Mouse (Mus musculus) cerebellum, adult (tissue): ENCODE data around the gene Olfr1255.

Source experiments
- ATAC-seq: cut with Nextera tagmentation; 2 replicates; pipeline ENCODE4 v1.9.2; 2017; ENCODE audit warnings: mild to moderate bottlenecking, moderate library complexity, mixed read lengths; ENCODE audit not compliant: insufficient number of reproducible peaks, low FRiP score, low TSS enrichment

The Olfr1255 gene

GRCm38 (mm10) chr2:89811751-89812150 lies at the start of gene Olfr1255:
Olfr1255 (plus strand) TSS chr2:89812051.
- no peak for ATAC-seq

GRCm38 (mm10) chr2:89793519-89793918 lies 18.3 kb upstream of the Olfr1255 start, which contains the start of gene Olfr1254:
Olfr1254 (minus strand) TSS chr2:89793619.
- ATAC-seq, result no peak

DNA sequence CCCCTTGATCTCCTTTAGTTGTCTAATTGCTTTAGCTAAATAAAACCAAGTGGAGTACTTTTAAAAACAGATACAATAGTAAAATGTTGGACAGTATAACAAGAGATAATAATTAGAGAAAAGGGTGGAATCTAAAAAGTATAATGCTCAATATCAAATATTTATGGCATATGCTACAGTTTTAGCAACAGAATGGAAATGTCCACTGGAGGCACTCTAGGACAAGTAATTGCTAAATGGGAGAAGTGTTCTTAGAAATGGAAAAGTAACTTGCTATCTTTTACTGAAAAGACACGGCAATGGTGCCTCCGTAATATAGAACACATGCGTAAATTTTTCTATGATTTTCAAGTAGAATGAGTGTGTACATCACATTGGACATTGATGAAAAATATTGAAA lies 12.3 kb upstream of the Olfr1255 start:
- no peak for ATAC-seq

GRCm38 (mm10) chr2:89810751-89811150 lies 1.1 kb upstream of the Olfr1255 start:
- ATAC-seq, result no peak

DNA sequence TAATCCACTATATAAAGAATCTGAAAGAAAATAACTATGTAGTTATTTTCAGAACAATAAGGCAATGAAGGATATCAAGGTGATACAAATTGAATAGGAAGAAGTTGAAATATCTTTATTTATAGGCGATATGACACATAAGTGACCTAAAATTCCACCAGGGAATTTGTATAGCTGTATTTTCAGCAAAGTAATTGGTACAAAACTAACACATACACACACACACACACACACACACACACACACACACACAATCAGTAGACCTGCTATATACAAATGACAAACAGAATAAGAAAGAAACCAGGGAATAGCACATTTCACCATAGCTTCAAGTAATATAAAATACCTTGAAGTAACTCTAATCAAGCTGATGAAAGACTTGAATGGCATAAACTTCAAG lies 8.4 kb downstream of the Olfr1255 start:
- ATAC-seq, result no peak

DNA sequence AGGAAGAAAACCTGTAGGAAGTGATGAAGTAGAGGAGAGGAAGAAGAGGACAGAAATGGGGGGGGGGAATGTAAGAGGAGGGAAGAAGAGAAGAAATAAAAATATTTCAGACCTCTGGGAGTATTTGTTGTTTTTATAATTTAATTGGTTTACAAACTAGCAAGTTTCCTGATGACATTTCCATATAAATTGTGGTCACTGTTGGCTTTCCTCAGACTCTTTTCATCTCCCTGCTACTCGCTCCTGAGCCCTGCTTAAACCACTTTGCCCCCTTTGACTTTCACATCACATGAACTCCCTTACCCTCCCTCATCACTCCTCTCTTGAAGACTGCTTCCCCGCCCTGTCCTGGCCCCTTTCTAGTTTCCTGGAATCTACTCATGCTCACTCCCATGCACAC lies 29.6 kb downstream of the Olfr1255 start, which contains the start of gene Olfr1256:
Olfr1256 (minus strand) TSS at position 101 of the 400 bp plus-strand sequence.
- ATAC-seq, result no peak

DNA sequence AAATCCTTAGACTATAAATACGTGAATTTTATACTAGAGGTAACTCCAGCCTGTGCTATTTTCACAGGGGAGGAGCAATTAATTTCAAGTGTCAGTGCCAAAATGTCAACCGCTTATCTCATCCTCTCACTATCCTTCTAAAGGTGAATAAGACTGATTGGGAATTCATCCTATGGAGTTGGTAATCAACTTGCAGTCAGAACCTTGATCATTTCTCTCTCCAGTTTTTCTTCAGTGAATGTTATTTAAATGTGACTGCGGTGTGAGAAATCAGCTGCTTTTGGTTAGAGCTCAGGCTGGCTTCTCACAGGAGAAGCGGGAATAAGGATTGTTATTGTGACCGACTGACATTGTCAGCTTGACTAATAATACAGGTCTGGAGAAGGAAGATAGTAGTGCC lies 36.3 kb downstream of the Olfr1255 start, which contains the start of gene Olfr48:
Olfr48 (minus strand) TSS at position 101 of the 400 bp plus-strand sequence.
- no peak for ATAC-seq

- ATAC-seq, result no peak
Observed at GRCm38 (mm10) chr2:89849230-89849629, 37.4 kb downstream of the Olfr1255 start.
